Mouse (Mus musculus) T-helper 2 cell (primary cell): ENCODE measurements around the gene Olfr76.
"Not testable (repeated sequence)": the region's sequence is repeated elsewhere in the genome, so short reads cannot be mapped to it uniquely, and the experiment has no call there.

Experiments used
- in situ Hi-C: fragments of 300-600 bp; cut with MboI, MseI; formaldehyde crosslinking; loops from one replicate; pipeline ENCODE4 v1.15.1; 2025; ENCODE audit warnings: high pct_unique_total_duplicates

The Olfr76 gene

GRCm38 (mm10) chr19:12123103-12123502 lies at the start of gene Olfr76:
TSS of gene Olfr76 (minus strand) at chr19:12123203.
- in situ Hi-C loops = no loop called here

- in situ Hi-C loops = not testable (repeated sequence)
These were observed 47.1 kb upstream of the Olfr76 start, which contains the start of gene Olfr1555-ps1 for GRCm38 (mm10) chr19:12170062-12170599. TSS of gene Olfr1555-ps1 (minus strand) at chr19:12170112.

GRCm38 (mm10) chr19:12145452-12145851 lies 22.4 kb upstream of the Olfr76 start:
- in situ Hi-C loops = no loop called here

- in situ Hi-C loops = no loop called here
These were observed 20.4 kb upstream of the Olfr76 start for GRCm38 (mm10) chr19:12143356-12143755.

GRCm38 (mm10) chr19:12134289-12134688 lies 11.3 kb upstream of the Olfr76 start:
- in situ Hi-C loops = loop anchor here (5.0 kb wide), 1 partner anchor 288 kb away; no protein-coding TSS in a partner anchor

GRCm38 (mm10) chr19:12116464-12116863 lies 6.5 kb downstream of the Olfr76 start:
- in situ Hi-C loops = no loop called here

- in situ Hi-C loops = no loop called here
These were observed 7.2 kb downstream of the Olfr76 start, which contains the start of gene Olfr1428 for GRCm38 (mm10) chr19:12115797-12116196. TSS of gene Olfr1428 (minus strand) at chr19:12115897.

- in situ Hi-C loops = no loop called here
These were observed 9.2 kb downstream of the Olfr76 start for GRCm38 (mm10) chr19:12113807-12114206.

GRCm38 (mm10) chr19:12104541-12104940 lies 18.5 kb downstream of the Olfr76 start:
- in situ Hi-C loops = no loop called here

- in situ Hi-C loops = no loop called here
These were observed 19.8 kb downstream of the Olfr76 start, which contains the start of gene Olfr1427 for GRCm38 (mm10) chr19:12103234-12103633. TSS of gene Olfr1427 (minus strand) at chr19:12103334.

GRCm38 (mm10) chr19:12091913-12092312 lies 31.1 kb downstream of the Olfr76 start, which contains the start of gene Olfr1426:
TSS of gene Olfr1426 (minus strand) at chr19:12092013.
- in situ Hi-C loops = no loop called here

GRCm38 (mm10) chr19:12077631-12078030 lies 45.4 kb downstream of the Olfr76 start, which contains the start of gene Olfr1425:
TSS of gene Olfr1425 (minus strand) at chr19:12077731.
- in situ Hi-C loops = not testable (repeated sequence)

GRCm38 (mm10) chr19:12069546-12069945 lies 53.5 kb downstream of the Olfr76 start:
- in situ Hi-C loops = not testable (repeated sequence)
